Mouse (Mus musculus): ENCODE data around the gene Lmnb2. TPM values are rescaled to one million over a fixed set of nuclear protein-coding genes. Genes with fewer than 3 reads are reported as not detected.

Lmnb2 gene
- polyA plus RNA-seq (2017; shearing (Covaris generic)): 1 to 10 TPM; 3.3 to 4.7 TPM

DNA sequence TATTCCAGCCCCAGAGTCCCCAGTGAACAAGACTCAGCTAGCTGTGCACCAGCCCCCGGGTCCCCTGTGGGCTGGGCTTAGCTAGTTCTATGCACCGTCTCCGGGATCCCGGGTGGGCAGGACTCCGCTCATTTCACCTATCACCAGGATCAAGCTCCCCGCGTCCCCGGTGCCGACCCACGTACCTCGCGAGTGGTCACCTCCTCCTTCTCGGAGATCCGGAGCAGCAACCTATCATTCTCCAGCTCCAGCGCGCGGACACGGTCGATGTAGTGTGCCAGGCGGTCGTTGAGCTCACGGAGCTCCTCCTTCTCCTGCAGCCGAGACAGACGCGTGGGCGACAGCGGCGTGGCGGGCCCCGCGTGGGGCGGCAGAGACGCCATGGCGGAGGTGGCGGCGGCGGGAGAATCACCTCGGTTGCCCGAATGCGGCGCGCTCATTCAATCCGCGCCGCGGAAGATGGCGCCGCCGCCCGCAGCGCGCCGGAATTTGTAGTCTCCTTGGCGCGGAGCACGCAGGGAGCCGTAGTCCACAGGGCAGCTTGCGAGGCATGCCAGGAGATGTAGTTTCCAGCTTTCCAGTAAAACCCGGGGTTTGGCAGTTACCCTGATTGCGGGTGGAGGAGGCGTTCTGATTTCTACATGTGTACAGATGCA is at the start of gene Lmnb2:
Gene Lmnb2, minus strand, starts transcription at position 467 of the 656 bp plus-strand sequence.
- ATAC-seq: peak; percentile 76

- ATAC-seq: peak; percentile 90
These were observed 49.1 kb upstream of the Lmnb2 start for GRCm38 (mm10) chr10:80967101-80967656.

DNA sequence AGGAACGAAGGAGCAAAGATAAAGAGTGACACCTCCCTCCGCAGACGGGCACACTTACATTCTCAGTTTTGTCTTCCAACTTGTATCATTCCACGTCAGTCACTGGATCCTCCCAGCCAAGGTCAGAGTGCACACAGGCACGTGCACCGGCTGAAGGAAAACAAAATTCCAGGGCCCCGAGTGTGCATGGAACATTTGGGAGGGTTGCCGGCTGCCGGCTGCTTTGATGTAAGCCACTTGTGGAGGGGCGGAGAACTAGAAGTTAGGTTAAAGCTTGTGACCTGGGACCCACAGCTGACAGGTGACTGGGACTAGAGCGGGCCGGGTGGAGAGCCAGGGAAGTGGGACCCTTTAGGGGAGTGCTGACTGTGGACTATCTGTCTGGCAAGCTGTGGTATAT is 48.3 kb upstream of the Lmnb2 start:
- no peak for ATAC-seq

GRCm38 (mm10) chr10:80963031-80963975 is 45.3 kb upstream of the Lmnb2 start:
- ATAC-seq: no peak

GRCm38 (mm10) chr10:80962585-80962984 is 44.5 kb upstream of the Lmnb2 start:
- ATAC-seq: no peak

GRCm38 (mm10) chr10:80962051-80962472 is 44.0 kb upstream of the Lmnb2 start:
- ATAC-seq: no peak

DNA sequence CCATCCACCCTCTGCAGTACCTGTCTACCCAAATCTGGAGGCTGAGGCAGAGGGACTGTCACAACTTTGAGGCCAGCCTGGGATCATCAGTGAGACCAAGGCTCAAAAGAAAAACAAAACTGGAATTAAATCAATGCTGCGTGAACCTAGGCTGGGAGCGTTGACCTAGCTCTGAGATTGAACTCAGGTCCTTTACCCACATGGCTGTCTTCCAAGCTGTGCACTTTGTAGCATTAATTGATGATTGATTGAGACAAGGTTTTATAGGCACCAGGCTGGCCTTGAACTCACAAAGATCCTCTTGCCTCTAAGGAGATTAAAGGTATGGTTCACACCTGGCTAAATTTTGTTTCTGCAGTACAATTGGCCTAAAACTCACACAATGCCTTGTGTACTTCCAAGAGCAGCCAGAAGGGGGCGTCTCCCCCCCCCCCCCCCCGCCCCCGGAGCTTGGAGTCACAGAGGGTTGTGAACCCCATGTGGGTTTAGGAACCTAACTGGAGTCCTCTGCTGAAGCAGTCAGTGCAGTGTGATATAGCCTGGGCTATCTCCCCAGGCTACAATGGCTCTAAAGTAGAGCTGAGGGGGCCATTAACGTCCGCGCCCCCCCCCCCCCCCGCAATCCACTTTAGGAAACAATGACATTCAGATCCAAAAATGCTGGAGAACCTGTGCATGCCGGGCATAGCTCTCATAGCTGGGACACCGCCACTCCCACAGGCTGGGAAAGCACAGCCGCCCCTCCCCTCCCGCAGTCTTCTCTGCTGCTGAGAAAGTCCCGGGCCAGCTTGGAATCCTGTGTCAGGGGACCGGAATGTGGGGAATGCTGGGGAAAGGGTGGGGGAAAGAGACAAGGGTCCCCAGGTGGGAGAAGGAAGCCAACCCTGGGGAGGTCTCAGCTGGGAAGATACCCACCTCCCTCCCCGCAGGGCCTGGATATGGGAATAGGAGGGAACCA is 42.8 kb upstream of the Lmnb2 start:
- ATAC-seq: peak; percentile 29

GRCm38 (mm10) chr10:80958979-80959637 is 41.1 kb upstream of the Lmnb2 start:
- ATAC-seq: no peak

DNA sequence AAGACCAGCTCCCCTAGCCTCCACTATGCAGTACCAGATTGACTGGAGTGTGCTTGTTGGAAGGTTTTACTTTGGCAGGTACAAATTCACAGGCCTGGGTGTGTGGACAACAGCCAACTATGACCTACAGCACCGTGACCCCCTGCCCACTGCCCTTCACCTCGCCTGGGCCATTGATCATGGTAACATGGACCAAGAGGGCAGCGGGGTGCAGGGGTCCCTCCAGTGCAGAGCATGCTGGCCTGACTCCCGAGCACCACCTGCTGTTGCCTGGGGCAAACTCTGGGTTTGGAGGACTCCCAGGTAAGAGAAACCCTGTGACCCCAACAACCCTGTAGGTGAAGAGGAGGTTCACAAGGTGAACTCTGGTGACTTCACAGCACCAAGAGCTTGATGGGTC is 39.7 kb upstream of the Lmnb2 start:
- no peak for ATAC-seq

- no peak for ATAC-seq
These were observed 38.9 kb upstream of the Lmnb2 start for GRCm38 (mm10) chr10:80956901-80957300.

GRCm38 (mm10) chr10:80956385-80956784 is 38.3 kb upstream of the Lmnb2 start:
- ATAC-seq: peak; percentile 23

DNA sequence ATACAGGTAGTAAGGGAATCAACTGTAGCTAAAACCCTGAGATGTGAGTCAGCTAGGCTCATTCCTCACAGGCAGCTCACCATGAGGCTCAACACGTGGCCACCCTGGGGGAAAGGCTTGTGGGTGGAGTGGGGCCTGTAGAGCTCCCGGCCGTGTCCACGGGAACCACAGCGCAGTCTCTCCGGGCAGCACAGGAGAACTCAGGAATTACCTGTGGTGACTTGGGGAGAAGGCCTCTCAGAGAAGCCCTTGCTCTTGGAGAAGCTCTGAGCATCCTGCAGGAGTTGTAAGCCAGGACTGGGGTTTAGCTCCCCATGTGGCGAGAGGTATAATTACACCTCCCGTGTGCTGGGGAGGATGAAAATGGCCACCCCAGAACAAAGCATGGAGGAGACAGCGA is 37.5 kb upstream of the Lmnb2 start:
- ATAC-seq: peak; percentile 96

DNA sequence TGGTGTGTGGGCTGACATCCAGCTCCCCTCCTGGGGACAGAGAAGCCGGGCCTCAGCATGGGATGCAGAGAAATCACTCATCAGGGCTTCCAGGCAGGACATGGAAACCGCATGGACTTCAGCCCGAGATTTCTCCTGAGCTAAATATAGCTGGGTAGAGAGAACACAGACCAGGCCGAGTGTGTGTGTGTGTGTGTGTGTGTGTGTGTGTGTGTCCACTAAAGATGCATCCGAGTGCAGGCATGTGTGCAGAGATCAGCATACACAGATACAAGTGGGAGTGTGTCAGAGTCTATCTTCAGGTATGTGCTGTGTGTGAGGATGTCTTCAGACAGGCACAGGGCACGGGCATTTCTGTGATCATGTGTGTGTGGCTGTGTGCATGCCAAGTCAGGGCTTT is 36.8 kb upstream of the Lmnb2 start:
- no peak for ATAC-seq

DNA sequence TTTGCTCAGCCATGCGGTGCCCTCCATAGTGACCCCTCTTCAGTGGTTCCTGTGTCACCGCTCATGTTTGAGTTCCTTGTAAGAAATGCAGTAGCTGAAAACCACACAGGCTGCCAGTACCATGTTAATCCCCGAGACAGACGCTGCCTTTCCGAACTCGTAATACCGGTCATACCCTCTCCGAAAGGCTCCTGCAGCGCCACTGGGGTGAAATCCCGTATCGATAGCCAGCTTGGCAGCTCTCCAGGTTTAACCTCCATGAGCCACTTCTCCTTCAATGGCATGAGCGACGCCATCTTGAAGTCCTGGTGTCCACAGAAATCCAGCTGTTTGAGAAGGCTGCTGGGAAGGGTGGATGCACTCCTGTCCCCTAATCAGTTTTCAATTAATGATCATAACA is 36.4 kb upstream of the Lmnb2 start:
- ATAC-seq: no peak

DNA sequence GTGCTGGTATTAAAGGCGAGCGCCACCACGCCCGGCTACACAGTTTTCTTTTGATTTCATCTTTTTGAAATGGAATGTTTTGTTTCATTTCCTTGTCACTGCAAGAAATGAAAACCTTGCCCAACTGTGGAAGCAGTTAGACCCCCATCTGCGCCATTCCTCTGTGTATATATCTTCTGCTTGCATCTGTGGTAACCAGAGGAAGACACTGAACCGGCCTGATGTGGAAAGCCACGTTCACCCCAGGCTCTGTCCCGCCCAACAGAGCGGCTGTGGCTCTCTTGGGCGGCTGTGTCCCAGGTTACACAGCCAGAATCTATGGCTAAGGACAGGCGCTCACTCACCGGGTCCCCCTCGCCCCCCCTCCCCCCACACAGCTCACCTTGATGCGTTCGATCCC is 34.4 kb upstream of the Lmnb2 start:
- ATAC-seq: no peak

- ATAC-seq: no peak
These were observed 33.8 kb upstream of the Lmnb2 start for GRCm38 (mm10) chr10:80951761-80952390.

- no peak for ATAC-seq
These were observed 32.3 kb upstream of the Lmnb2 start for GRCm38 (mm10) chr10:80950314-80950713.

DNA sequence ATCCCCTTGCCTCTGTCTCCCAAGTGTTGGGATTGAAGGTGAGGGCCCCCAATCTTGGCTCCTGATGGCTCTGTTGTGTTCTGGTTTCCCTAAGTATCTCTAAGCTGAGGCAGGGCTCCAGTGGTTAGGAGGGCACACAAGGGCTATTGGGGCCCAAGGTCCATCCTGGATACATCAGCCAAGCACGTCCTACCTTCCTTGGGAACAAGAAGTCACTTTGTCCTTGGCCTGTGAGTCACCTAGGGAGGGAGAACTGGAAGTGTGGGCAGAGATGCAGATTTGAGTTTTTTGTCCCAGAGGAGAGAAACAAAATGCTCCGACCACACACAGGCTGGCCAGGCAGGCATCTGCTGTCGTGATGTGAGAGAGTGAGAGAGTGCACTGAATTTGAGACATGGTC is 31.0 kb upstream of the Lmnb2 start:
- no peak for ATAC-seq

- ATAC-seq: no peak
These were observed 30.5 kb upstream of the Lmnb2 start for GRCm38 (mm10) chr10:80948570-80948969.

DNA sequence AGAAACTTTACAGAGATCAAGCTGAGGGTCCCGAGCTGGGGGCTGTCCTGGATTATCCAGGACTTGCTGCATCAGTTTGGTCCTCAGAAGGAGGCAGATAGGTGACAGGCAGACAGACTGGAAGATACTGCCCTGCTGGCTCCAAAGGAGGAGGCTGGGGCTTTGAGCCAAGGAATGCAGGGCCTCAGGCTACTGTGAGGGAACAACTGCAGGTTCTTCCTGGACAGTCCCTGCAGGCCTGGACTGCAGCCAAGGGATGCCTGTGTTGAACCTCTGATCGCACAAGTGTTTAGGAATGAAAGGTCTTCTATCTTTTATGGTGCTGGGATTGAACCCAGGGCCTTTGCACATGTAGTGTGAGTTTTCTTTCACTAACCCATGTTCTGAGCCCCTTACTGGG is 29.8 kb upstream of the Lmnb2 start:
- no peak for ATAC-seq
